Mouse (Mus musculus): ENCODE measurements around the gene Cnn3.

DNA sequence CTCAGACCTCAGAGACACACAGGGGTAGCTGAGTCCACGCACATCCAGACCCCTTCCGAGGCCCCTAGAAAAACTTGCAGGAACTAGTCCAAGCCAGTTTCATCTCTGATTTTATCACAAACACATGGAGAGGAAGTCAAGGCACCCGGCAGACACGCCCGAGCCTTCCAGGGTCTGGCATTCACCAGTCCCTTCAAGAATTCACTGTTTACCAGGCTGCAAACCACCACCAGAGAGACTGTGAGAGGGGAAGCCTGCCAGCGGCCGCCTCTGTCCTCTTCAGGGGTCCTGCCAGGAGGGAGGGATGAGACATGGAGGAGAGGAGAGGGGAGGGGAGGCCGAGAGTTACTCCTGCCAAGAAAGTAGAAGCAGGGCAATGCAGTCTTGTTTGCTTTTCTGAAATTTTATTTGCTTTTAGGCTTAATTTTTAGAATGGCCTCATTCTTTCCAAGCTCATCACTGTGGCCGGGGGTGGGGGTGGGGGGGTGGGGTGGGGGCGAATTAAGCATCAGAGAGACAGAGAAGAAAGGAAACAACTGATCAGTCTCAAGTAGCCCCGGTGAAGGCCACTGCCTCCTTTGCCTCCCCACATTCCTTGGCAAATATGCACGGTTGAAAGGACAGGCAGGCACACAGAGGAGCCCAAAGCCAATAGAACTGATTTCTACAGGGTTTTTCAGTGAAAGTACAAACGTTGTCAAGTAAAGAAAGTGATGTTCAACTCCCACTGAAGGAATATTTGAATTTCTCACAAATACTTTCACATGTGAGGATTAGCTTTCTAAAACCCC is 43.1 kb downstream of the Cnn3 start:
- TF ChIP-seq CTCF (IDR thresholded peaks at IDR 0.05; ENCODE audit: insufficient read depth, low read depth, low read length) (no peak), POLR2A (IDR thresholded peaks at IDR 0.05; ENCODE audit: insufficient read depth, low read depth, low read length) (no peak)

All from olfactory bulb, adult 2 months (tissue).